Mouse (Mus musculus) liver, postnatal 0 days (tissue): Measurements from ENCODE around the gene Ell3.

ENCODE experiments used
- CTCF ChIP-seq: sonication (generic); IDR thresholded peaks from 2 replicates; pipeline ENCODE4 v1.5.1; 2016; ENCODE audit warnings: antibody characterized with exemption, low read depth
- EP300 ChIP-seq: IDR thresholded peaks from 2 replicates; pipeline ENCODE4 v1.6.1; 2016; ENCODE audit warnings: antibody characterized with exemption, low read depth, mild to moderate bottlenecking

- peak; percentile 47; the same call in 1 of the 2 replicates for TF ChIP-seq EP300
- no peak for TF ChIP-seq CTCF
Observed at GRCm38 (mm10) chr2:121456692-121457642, 12.9 kb upstream of the Ell3 start, which contains the start of gene Serinc4.
